Mouse (Mus musculus): ENCODE measurements around the gene Ap3d1.

The Ap3d1 gene

GRCm38 (mm10) chr10:80680260-80680696 is 61.8 kb downstream of the Ap3d1 start:
- no peak for DNase-seq (ENCODE audit: low spot score)

GRCm38 (mm10) chr10:80679556-80680259 is 62.4 kb downstream of the Ap3d1 start:
- DNase-seq (ENCODE audit: low spot score), result no peak

GRCm38 (mm10) chr10:80678601-80679377 is 63.3 kb downstream of the Ap3d1 start:
- DNase-seq (ENCODE audit: low spot score), result no peak

GRCm38 (mm10) chr10:80677942-80678436 is 64.1 kb downstream of the Ap3d1 start, which contains the start of gene Mknk2:
TSS of gene Mknk2 (minus strand) at chr10:80678112.
- peak; percentile 85 for DNase-seq (ENCODE audit: low spot score)

- DNase-seq (ENCODE audit: low spot score), result no peak
Measured at GRCm38 (mm10) chr10:80677128-80677875, 64.8 kb downstream of the Ap3d1 start.

GRCm38 (mm10) chr10:80676198-80676928 is 65.7 kb downstream of the Ap3d1 start:
- peak; percentile 98 for DNase-seq (ENCODE audit: low spot score)

GRCm38 (mm10) chr10:80675405-80676197 is 66.5 kb downstream of the Ap3d1 start:
- DNase-seq (ENCODE audit: low spot score), result no peak

- no peak for DNase-seq (ENCODE audit: low spot score)
Measured at GRCm38 (mm10) chr10:80674851-80675404, 67.1 kb downstream of the Ap3d1 start.

- no peak for DNase-seq (ENCODE audit: low spot score)
Measured at GRCm38 (mm10) chr10:80674161-80674711, 67.8 kb downstream of the Ap3d1 start.

- DNase-seq (ENCODE audit: low spot score), result no peak
Measured at GRCm38 (mm10) chr10:80673690-80674089, 68.4 kb downstream of the Ap3d1 start.

- no peak for DNase-seq (ENCODE audit: low spot score)
Measured at GRCm38 (mm10) chr10:80671936-80672690, 70.0 kb downstream of the Ap3d1 start.

- no peak for DNase-seq (ENCODE audit: low spot score)
Measured at GRCm38 (mm10) chr10:80671251-80671650, 70.8 kb downstream of the Ap3d1 start.

GRCm38 (mm10) chr10:80670531-80670930 is 71.5 kb downstream of the Ap3d1 start:
- no peak for DNase-seq (ENCODE audit: low spot score)

- DNase-seq (ENCODE audit: low spot score), result no peak
Measured at GRCm38 (mm10) chr10:80669737-80670485, 72.2 kb downstream of the Ap3d1 start.

GRCm38 (mm10) chr10:80669018-80669417 is 73.0 kb downstream of the Ap3d1 start:
- no peak for DNase-seq (ENCODE audit: low spot score)

GRCm38 (mm10) chr10:80668614-80669013 is 73.5 kb downstream of the Ap3d1 start:
- no peak for DNase-seq (ENCODE audit: low spot score)

GRCm38 (mm10) chr10:80666837-80667412 is 75.1 kb downstream of the Ap3d1 start:
- DNase-seq (ENCODE audit: low spot score), result no peak

Measured in testis, postnatal 14 days (tissue).